Mouse (Mus musculus) embryonic facial prominence, embryonic 10.5 days (tissue): Measurements from ENCODE around the gene Gnao1. TPM values are rescaled to one million over a fixed set of nuclear protein-coding genes. Genes with fewer than 3 reads are reported as not detected.

Experiments
- DNase-seq: peaks from one replicate; pipeline ENCODE4 v3.0.0-alpha.2; 2017; ENCODE audit warnings: low spot score
- H3K27ac ChIP-seq: fragments of 300-500 bp; sonication (generic); replicated peaks from 2 replicates; pipeline ENCODE4 v1.5.1; 2016; ENCODE audit warnings: mild to moderate bottlenecking
- H3K27me3 ChIP-seq: fragments of 300-500 bp; sonication (generic); replicated peaks from 2 replicates; pipeline ENCODE4 v1.6.1; 2016; ENCODE audit warnings: low read depth, mild to moderate bottlenecking; ENCODE audit not compliant: poor library complexity, severe bottlenecking
- H3K36me3 ChIP-seq: fragments of 300-500 bp; sonication (generic); replicated peaks from 2 replicates; pipeline ENCODE4 v1.6.1; 2016; ENCODE audit warnings: mild to moderate bottlenecking, moderate library complexity
- H3K4me1 ChIP-seq: fragments of 300-500 bp; sonication (generic); 2 replicates; pipeline ENCODE4 v1.6.1; 2016
- H3K4me3 ChIP-seq: fragments of 300-500 bp; sonication (generic); 2 replicates; pipeline ENCODE4 v1.5.1; 2016; ENCODE audit warnings: mild to moderate bottlenecking, moderate library complexity
- H3K9me3 ChIP-seq: fragments of 300-500 bp; sonication (generic); 2 replicates; pipeline ENCODE4 v1.6.1; 2016; ENCODE audit warnings: mild to moderate bottlenecking
- WGBS: fragments of 180-500 bp; shearing (Covaris S2); methylation state at CpG from one replicate; pipeline ENCODE4 v1.1.7; 2016; 5-methylcytosine and 5-hydroxymethylcytosine counted together
- polyA plus RNA-seq: library from polyadenylated mRNA; unstranded; fragments of >200 nt; fragmentation: Nextera tagmentation; extraction: Ambion mirVana; gene quantifications from 2 replicates; pipeline ENCODE4 v1.2.1, GENCODE M21; 2016

Gene Gnao1
- polyA plus RNA-seq, 1 experiment from 2014 or later, result 8.6 TPM

GRCm38 (mm10) chr8:93908546-93908945 is 98.8 kb downstream of the Gnao1 start:
- peaks cover 33% of the 10 kb centered on the region for H3K4me1 ChIP-seq
- H3K4me3 ChIP-seq, result no peak overlapping the region
- H3K36me3 ChIP-seq, result no peaks in the 10 kb centered on the region
- H3K9me3 ChIP-seq, result no peaks in the 10 kb centered on the region
- H3K27ac ChIP-seq, result no peak overlapping the region
- 17% methylated on average over 1 of the region's 1 CpGs for WGBS
- DNase-seq, result no peak
- H3K27me3 ChIP-seq, result peaks cover 8% of the 10 kb centered on the region

- WGBS, result 72% methylated on average over 7 of the region's 7 CpGs
- Histone ChIP-seq H3K27ac (no peak overlapping the region), H3K36me3 (no peaks in the 10 kb centered on the region), H3K4me1 (peaks cover 37% of the 10 kb centered on the region), H3K4me3 (no peak overlapping the region), H3K27me3 (peaks cover 23% of the 10 kb centered on the region), H3K9me3 (no peaks in the 10 kb centered on the region)
- DNase-seq, result no peak
Measured at GRCm38 (mm10) chr8:93911715-93912555, 102.2 kb downstream of the Gnao1 start.

DNA sequence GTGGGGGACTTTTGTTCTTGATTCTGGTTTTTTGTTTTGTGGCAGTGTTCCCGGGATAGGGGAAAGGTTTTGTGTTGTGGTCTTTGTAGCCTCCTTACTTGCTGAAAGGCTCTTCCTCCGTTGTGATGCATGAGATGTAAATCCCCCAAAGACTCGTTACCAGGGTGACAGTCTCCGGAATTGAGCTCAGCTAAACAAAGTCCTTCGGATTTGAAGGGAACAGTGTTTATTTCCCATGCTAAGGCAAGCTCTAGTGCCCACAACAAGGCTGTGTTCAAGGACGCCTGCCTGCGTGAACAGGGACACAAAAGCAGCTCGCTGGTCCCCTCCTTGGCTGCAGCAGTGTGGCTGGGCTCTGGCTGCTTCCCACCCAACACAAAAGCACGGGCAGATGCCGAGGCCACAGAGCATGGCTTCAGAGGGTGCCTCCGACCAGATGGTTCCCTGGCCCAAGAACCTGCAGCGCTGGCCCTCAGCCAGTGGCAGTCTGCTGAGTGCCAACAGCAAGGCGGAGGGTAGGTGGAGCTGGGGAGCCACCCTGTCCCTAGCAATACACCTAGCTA is 108.2 kb downstream of the Gnao1 start:
- Histone ChIP-seq H3K9me3 (no peaks in the 10 kb centered on the region), H3K4me1 (peaks cover 42% of the 10 kb centered on the region), H3K4me3 (no peak overlapping the region), H3K36me3 (no peaks in the 10 kb centered on the region), H3K27ac (peak overlapping the region; percentile 76), H3K27me3 (peaks cover 52% of the 10 kb centered on the region)
- 21% methylated on average over 13 of the region's 13 CpGs for WGBS
- peak; percentile 39 for DNase-seq

GRCm38 (mm10) chr8:93918580-93918979 is 108.8 kb downstream of the Gnao1 start:
- Histone ChIP-seq H3K36me3 (no peaks in the 10 kb centered on the region), H3K4me3 (no peak overlapping the region), H3K27ac (peak overlapping the region; percentile 76), H3K9me3 (no peaks in the 10 kb centered on the region), H3K4me1 (peaks cover 42% of the 10 kb centered on the region), H3K27me3 (peaks cover 48% of the 10 kb centered on the region)
- no peak for DNase-seq
- WGBS, result 86% methylated on average over 2 of the region's 2 CpGs

- no peaks in the 10 kb centered on the region for H3K36me3 ChIP-seq
- peaks cover 45% of the 10 kb centered on the region for H3K27me3 ChIP-seq
- WGBS, result 79% methylated on average over 3 of the region's 3 CpGs
- H3K27ac ChIP-seq, result peak overlapping the region; percentile 37; the same call in 1 of the 2 replicates
- H3K4me1 ChIP-seq, result peaks cover 42% of the 10 kb centered on the region
- no peaks in the 10 kb centered on the region for H3K9me3 ChIP-seq
- no peak for DNase-seq
- H3K4me3 ChIP-seq, result no peak overlapping the region
Measured at GRCm38 (mm10) chr8:93919422-93919821, 109.7 kb downstream of the Gnao1 start.

GRCm38 (mm10) chr8:93919916-93920589 is 110.3 kb downstream of the Gnao1 start:
- Histone ChIP-seq H3K4me3 (no peak overlapping the region), H3K4me1 (peaks cover 43% of the 10 kb centered on the region), H3K27me3 (peaks cover 39% of the 10 kb centered on the region), H3K27ac (no peak overlapping the region), H3K36me3 (no peaks in the 10 kb centered on the region), H3K9me3 (no peaks in the 10 kb centered on the region)
- WGBS, result 57% methylated on average over 12 of the region's 12 CpGs
- DNase-seq, result no peak

DNA sequence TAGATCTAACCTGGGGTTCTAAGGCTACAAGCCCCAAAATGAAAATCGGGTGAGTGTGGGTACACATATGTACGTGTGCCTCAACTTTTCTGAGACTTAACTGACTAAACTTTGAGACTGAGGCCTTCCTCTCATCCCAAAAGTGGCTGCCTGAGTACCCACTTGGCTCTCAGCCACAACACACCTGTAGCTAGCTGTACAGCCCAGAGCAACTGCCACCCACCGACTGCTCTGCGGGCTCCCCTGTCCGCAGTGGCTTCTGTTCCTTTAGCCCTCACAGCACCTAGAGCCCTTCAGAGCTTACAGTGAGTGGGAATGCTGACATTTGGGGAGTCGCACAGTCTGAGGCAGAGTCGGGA is 110.8 kb downstream of the Gnao1 start:
- H3K36me3 ChIP-seq, result no peaks in the 10 kb centered on the region
- no peak overlapping the region for H3K4me3 ChIP-seq
- H3K4me1 ChIP-seq, result peaks cover 48% of the 10 kb centered on the region
- H3K27ac ChIP-seq, result no peak overlapping the region
- H3K27me3 ChIP-seq, result peaks cover 34% of the 10 kb centered on the region
- no peak for DNase-seq
- WGBS, result 77% methylated on average over 7 of the region's 7 CpGs
- H3K9me3 ChIP-seq, result no peaks in the 10 kb centered on the region

- peaks cover 30% of the 10 kb centered on the region for H3K27me3 ChIP-seq
- H3K4me3 ChIP-seq, result no peak overlapping the region
- 83% methylated on average over 7 of the region's 7 CpGs for WGBS
- H3K9me3 ChIP-seq, result no peaks in the 10 kb centered on the region
- H3K36me3 ChIP-seq, result no peaks in the 10 kb centered on the region
- peaks cover 33% of the 10 kb centered on the region for H3K4me1 ChIP-seq
- peak overlapping the region; percentile 19; the same call in 1 of the 2 replicates for H3K27ac ChIP-seq
- no peak for DNase-seq
Measured at GRCm38 (mm10) chr8:93923897-93924334, 114.2 kb downstream of the Gnao1 start.

- 32% methylated on average over 3 of the region's 3 CpGs for whole genome bisulfite sequencing
- Histone ChIP-seq H3K36me3 (no peaks in the 10 kb centered on the region), H3K9me3 (no peaks in the 10 kb centered on the region), H3K4me3 (no peak overlapping the region), H3K27me3 (peaks cover 14% of the 10 kb centered on the region), H3K4me1 (peaks cover 24% of the 10 kb centered on the region), H3K27ac (no peak overlapping the region)
- no peak for DNase-seq
Measured at GRCm38 (mm10) chr8:93925513-93925912, 115.7 kb downstream of the Gnao1 start.

DNA sequence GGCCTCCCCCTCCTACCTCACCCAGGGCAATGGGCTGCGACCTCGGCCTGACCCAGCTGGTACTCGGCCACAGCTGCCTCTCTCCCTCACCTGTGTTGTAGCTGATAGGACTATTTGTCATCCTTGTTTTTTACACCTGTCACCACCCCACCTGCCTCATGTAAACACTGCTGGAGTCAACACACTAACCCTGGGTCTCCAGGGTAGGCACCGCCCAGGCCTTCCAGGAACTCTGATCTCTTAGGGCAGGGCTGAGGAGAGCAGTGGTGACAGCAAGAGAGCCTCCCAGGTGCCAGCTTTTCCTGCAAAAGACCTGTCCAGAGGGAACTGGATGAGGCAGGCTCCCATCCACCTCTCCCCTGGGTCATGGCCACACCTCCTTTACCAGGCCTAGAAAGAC is 119.5 kb downstream of the Gnao1 start:
- no peaks in the 10 kb centered on the region for H3K27me3 ChIP-seq
- no peak for DNase-seq
- H3K4me1 ChIP-seq, result peaks cover 13% of the 10 kb centered on the region; the same call in 1 of the 2 replicates
- H3K36me3 ChIP-seq, result no peaks in the 10 kb centered on the region
- no peaks in the 10 kb centered on the region for H3K9me3 ChIP-seq
- 93% methylated on average over 4 of the region's 4 CpGs for WGBS
- no peak overlapping the region for H3K4me3 ChIP-seq
- H3K27ac ChIP-seq, result no peak overlapping the region

DNA sequence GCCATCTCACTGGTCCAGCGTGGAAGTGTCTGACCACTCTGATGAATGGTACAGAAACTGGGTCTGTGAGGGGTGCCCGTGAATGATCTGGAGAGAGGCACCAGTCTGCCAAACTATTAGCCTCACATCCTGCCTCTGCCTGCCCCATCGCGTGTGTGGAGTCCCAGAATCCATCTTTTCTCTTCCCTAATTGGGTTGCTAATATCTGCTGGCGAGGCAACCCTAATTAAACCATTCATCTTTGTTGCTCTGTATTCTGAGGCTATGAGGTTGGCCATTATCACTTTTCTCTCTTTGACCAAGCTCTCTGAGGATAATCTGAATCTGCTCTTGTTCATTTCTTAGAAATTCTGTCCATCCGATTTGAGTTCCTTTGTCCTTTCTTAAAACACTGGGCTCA is 121.6 kb downstream of the Gnao1 start:
- 81% methylated on average over 6 of the region's 6 CpGs for WGBS
- Histone ChIP-seq H3K4me1 (peaks cover 4% of the 10 kb centered on the region; the same call in 1 of the 2 replicates), H3K4me3 (no peak overlapping the region), H3K36me3 (no peaks in the 10 kb centered on the region), H3K27me3 (no peaks in the 10 kb centered on the region), H3K27ac (no peak overlapping the region), H3K9me3 (no peaks in the 10 kb centered on the region)
- DNase-seq, result no peak

- H3K9me3 ChIP-seq, result no peaks in the 10 kb centered on the region
- no peak overlapping the region for H3K27ac ChIP-seq
- H3K27me3 ChIP-seq, result no peaks in the 10 kb centered on the region
- 36% methylated on average over 6 of the region's 6 CpGs for WGBS
- no peak overlapping the region for H3K4me3 ChIP-seq
- H3K36me3 ChIP-seq, result no peaks in the 10 kb centered on the region
- peak; percentile 81 for DNase-seq
- peaks cover 4% of the 10 kb centered on the region; the same call in 1 of the 2 replicates for H3K4me1 ChIP-seq
Measured at GRCm38 (mm10) chr8:93932873-93933272, 123.1 kb downstream of the Gnao1 start.
